Mouse (Mus musculus) cerebellum, postnatal 25 days (tissue): ENCODE results near the gene Samd15.

Experiments
- DNase-seq, 2 experiments: peaks; one replicate each; pipeline ENCODE4 v3.0.0; 2021; ENCODE audit warnings: mixed read lengths in 2 of 2

Gene Samd15

DNA sequence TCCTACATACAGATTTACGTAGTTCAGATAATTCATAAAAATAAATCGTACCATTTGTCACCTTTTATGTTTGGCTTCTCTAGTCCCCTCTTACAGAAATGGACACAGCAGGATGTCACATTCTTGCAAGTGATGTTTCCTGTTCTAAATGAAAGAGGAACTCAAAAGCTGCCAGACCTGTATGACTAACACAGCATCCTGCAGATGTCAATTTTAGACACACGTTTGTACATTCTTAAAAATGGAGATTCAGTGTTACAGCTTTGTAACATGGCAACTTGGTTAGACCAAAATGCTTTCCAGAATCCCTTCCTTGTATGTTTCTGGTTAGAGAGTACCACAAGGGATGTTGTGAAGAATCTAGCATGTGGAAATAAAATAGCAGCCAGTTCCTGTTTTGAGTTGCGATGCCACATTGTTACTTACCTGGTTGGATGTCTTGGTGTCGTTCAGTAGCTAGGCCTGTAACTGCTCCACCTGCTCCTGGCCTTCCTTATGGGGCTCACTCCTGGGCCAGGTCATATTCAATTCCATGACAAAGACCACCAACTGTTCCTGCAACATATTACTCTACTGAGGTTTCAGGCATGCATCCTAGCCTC lies 37.5 kb downstream of the Samd15 start:
- no peak for DNase-seq

DNA sequence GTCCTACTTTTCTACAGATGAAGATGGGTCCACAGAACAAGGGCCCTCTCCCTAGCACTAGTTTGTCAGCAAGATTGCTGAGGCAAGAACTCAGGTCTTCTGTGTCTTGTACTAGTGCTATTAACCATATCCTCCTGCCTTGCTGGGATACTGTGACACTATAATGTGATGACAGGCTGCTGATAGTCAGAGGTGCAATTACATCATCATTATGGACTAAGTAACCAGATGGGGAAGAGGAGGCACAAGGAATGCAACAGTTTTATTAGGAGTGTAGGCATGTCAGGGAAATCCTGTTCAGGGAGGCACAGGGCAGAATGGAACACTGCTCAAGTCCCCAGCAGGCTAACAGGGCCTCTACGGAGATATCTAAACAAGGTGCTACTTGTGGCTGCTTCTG lies 39.1 kb downstream of the Samd15 start, which contains the start of gene Noxred1:
Gene Noxred1, minus strand, starts transcription at position 101 of the 400 bp plus-strand sequence.
- DNase-seq = no peak

DNA sequence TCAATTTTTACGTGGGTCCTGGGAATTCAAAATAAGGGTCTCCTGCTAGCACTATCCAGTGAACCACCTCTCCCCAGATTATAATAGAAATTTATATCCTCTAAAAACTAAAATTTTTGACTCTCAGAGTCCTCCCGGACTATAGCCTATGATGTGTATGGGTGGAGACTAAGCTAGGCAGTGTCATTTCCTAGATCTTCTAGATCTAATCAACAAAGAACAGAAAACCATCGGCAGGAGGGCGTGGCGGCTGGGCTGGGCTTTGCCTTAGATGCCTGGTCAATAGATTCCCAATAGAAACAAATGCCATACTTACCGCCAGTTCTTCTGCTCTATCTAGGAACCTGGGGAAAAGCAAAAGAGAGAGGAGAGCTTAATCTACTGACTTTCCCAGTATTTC lies 50.6 kb downstream of the Samd15 start:
- no peak for DNase-seq

DNA sequence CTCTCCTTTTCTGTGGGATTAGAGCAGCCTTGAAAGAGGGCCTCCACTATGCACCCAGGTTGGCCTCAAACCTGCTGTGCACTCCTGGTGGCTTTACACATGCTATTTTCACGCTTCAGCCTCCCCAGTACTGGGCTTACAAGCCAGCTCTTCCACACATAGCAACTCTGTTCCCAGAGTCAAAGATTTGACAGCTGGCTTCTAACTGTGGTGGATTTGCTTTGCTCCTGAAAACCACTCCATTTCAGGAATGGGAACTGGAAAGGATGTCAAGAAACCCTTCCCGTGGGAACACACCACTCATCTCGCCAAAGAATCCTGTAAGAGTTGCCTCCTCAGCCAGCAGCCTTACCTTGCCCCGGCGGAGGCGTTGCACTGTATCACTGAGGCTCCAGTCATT lies 54.4 kb downstream of the Samd15 start:
- DNase-seq = no peak

DNA sequence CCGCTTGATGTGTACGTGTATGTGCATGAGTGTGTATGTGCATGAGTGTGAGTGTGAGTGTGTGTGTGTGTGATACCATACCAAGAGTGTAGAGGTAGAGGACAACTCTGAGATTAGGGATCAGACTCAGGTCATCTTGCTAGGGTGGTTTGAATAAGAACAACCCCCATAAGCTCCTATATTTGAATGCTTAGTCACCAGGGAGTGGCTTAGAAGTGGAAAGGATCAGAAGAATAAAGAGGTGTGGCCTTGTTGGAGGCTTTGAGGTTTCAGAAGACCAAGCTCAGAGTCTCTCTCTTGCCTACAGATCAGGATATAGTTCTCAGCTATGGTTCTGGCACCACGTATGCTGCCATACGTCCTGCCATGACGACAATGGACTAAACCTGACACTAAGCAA lies 57.1 kb downstream of the Samd15 start:
- no peak for DNase-seq

DNA sequence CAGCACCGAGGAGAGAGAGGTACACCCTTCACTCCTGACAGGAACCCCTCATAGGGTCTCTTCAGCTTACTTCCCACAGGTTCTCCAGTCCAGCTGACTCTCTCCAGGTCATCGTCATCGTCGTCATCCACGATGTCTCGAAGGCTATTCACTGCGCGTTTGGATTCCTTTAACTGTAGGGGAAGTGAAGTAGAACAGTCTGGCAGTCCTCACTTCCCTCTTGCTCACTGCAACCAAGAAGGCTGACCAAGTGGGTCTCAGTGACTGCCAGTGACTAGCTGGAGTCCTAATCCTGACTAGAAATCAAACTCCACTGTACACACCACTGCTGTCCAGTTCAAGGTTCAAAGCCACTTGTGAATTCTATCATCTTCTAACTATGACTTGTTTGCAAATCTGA lies 61.0 kb downstream of the Samd15 start:
- no peak for DNase-seq
